Mouse (Mus musculus): ENCODE results near the gene Clcn6. TPM values are rescaled to one million over a fixed set of nuclear protein-coding genes. Genes with fewer than 3 reads are reported as not detected.

Gene Clcn6
- total RNA-seq, 1 experiment from 2014 or later = 6.4 TPM

Other genes starting within 250 kb of the Clcn6 start
- gene Zfp984, start 229.0 kb downstream of the Clcn6 start, total RNA-seq (2017) = 40.0 and 50.5 TPM in 2 replicates
- 8.2 and 8.4 TPM in 2 replicates for gene Zfp933, start 190.5 kb downstream of the Clcn6 start, total RNA-seq (2017)
- 23.4 and 50.9 TPM in 2 replicates for gene Miip, start 170.0 kb downstream of the Clcn6 start, total RNA-seq (2017)
- 17.2 and 25.1 TPM in 2 replicates for gene Fv1, start 169.8 kb downstream of the Clcn6 start, total RNA-seq (2017)
- gene Mfn2, start 134.1 kb downstream of the Clcn6 start, total RNA-seq (2017) = 17.7 and 24.4 TPM in 2 replicates
- 3.4 and 11.4 TPM in 2 replicates for gene Plod1, start 102.1 kb downstream of the Clcn6 start, total RNA-seq (2017)
- gene 2510039O18Rik, start 97.9 kb downstream of the Clcn6 start, total RNA-seq (2017) = 30.4 and 34.6 TPM in 2 replicates
- gene Nppb, start 53.0 kb downstream of the Clcn6 start, total RNA-seq (2017) = not detected in 2 replicates
- gene Nppa, start 38.1 kb downstream of the Clcn6 start, total RNA-seq (2017) = not detected in 2 replicates
- gene Mthfr, start 256 bp upstream of the Clcn6 start, total RNA-seq (2017) = 5.9 and 8.6 TPM in 2 replicates
- 23.6 and 31.2 TPM in 2 replicates for gene Agtrap, start 49.2 kb upstream of the Clcn6 start, total RNA-seq (2017)
- gene Mad2l2, start 91.6 kb upstream of the Clcn6 start, total RNA-seq (2017) = 8.4 and 17.2 TPM in 2 replicates
- 0.09 TPM in 1 of 2 replicates, not detected in the other for gene Draxin, start 91.9 kb upstream of the Clcn6 start, total RNA-seq (2017)
- 2.9 and 7.1 TPM in 2 replicates for gene Fbxo6, start 113.3 kb upstream of the Clcn6 start, total RNA-seq (2017)
- gene Fbxo44, start 121.7 kb upstream of the Clcn6 start, total RNA-seq (2017) = 1.4 and 3.0 TPM in 2 replicates
- 0.27 TPM in 1 of 2 replicates, not detected in the other for gene Fbxo2, start 121.8 kb upstream of the Clcn6 start, total RNA-seq (2017)
- gene Disp3, start 249.1 kb upstream of the Clcn6 start, total RNA-seq (2017) = not detected in 2 replicates

Data from common myeloid progenitor, adult 5-6 weeks (primary cell).